Mouse (Mus musculus) liver, postnatal 0 days (tissue): Measurements from ENCODE around the gene Satb1. TPM values are rescaled to one million over a fixed set of nuclear protein-coding genes. Genes with fewer than 3 reads are reported as not detected.

Experiments
- ATAC-seq: fragments of 200-750 bp; cut with Nextera tagmentation; 2 replicates; pipeline ENCODE4 v1.8.0; 2017; ENCODE audit warnings: mild to moderate bottlenecking, moderate library complexity
- DNase-seq: peaks from one replicate; pipeline ENCODE4 v3.0.0-alpha.2; 2016
- H3K27ac ChIP-seq: fragments of 300-500 bp; sonication (generic); 2 replicates; pipeline ENCODE4 v1.5.1; 2014; ENCODE audit warnings: antibody characterized with exemption, moderate library complexity, mild to moderate bottlenecking, low read depth
- H3K27me3 ChIP-seq: fragments of 300-500 bp; sonication (generic); 2 replicates; pipeline ENCODE4 v1.6.1; 2014; ENCODE audit warnings: low read length, control low read depth, mixed read lengths; ENCODE audit not compliant: insufficient read depth
- H3K36me3 ChIP-seq: fragments of 300-500 bp; sonication (generic); replicated peaks from 2 replicates; pipeline ENCODE4 v1.6.1; 2014; ENCODE audit warnings: mild to moderate bottlenecking, control low read depth, low read length, moderate library complexity, mixed read lengths; ENCODE audit not compliant: insufficient read depth
- H3K4me1 ChIP-seq: fragments of 300-500 bp; sonication (generic); 2 replicates; pipeline ENCODE4 v1.6.1; 2014; ENCODE audit warnings: antibody characterized with exemption, mild to moderate bottlenecking, control low read depth; ENCODE audit not compliant: insufficient read depth
- H3K4me2 ChIP-seq: fragments of 300-500 bp; sonication (generic); 2 replicates; pipeline ENCODE4 v1.6.1; 2014; ENCODE audit warnings: low read depth, mild to moderate bottlenecking, low read length, moderate library complexity, mixed read lengths
- H3K4me3 ChIP-seq: fragments of 300-500 bp; sonication (generic); 2 replicates; pipeline ENCODE4 v1.5.1; 2014; ENCODE audit warnings: low read depth, low read length
- H3K9ac ChIP-seq: fragments of 300-500 bp; sonication (generic); replicated peaks from 2 replicates; pipeline ENCODE4 v1.6.1; 2014; ENCODE audit warnings: mild to moderate bottlenecking, moderate library complexity
- H3K9me3 ChIP-seq: fragments of 300-500 bp; sonication (generic); 2 replicates; pipeline ENCODE4 v1.6.1; 2016; ENCODE audit warnings: mild to moderate bottlenecking, control low read depth, low read length, mixed read lengths
- CTCF ChIP-seq: sonication (generic); IDR thresholded peaks from 2 replicates; pipeline ENCODE4 v1.5.1; 2016; ENCODE audit warnings: antibody characterized with exemption, low read depth
- EP300 ChIP-seq: IDR thresholded peaks from 2 replicates; pipeline ENCODE4 v1.6.1; 2016; ENCODE audit warnings: antibody characterized with exemption, low read depth, mild to moderate bottlenecking
- WGBS: fragments of 180-500 bp; shearing (Covaris S2); extraction: QIAGEN DNeasy Blood & Tissue Kit; methylation state at CpG from one replicate; pipeline ENCODE4 v1.1.7; 2014; ENCODE audit not compliant: insufficient replicate concordance; 5-methylcytosine and 5-hydroxymethylcytosine counted together
- polyA plus RNA-seq: library from polyadenylated mRNA; unstranded; fragments of >200 nt; fragmentation: Nextera tagmentation; extraction: Ambion mirVana; gene quantifications from 2 replicates; pipeline ENCODE4 v1.2.1, GENCODE M21; 2015

The Satb1 gene
- polyA plus RNA-seq, 1 experiment from 2014 or later, result 1.5 TPM

DNA sequence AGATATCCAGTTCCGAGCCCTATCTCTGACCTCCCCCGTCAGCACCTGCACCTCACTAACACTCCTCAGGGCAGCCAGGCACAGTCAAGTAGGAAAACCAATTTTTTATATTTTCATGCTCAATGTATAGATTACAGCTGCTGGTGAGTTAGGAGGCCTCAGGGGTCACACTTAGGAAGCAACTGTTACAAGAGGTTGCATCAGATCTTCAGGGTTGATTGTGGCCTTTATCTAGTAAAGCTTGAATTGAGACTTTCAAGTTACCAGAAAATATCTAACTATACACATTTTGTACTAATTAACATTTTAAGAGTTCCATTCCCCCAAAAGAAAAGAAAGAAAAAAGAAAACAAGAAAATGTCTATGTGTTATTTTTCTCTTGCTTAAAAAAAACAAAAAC lies 47.0 kb downstream of the Satb1 start:
- no peak for DNase-seq
- no peak for ATAC-seq
- Histone ChIP-seq H3K36me3 (no peaks in the 10 kb centered on the region), H3K4me1 (no peaks in the 10 kb centered on the region), H3K27ac (no peak overlapping the region), H3K9ac (no peak overlapping the region), H3K4me2 (no peak overlapping the region), H3K27me3 (no peaks in the 10 kb centered on the region), H3K4me3 (no peak overlapping the region), H3K9me3 (no peaks in the 10 kb centered on the region)
- no peak for TF ChIP-seq EP300
- TF ChIP-seq CTCF, result no peak
- WGBS, result 80% methylated on average over 2 of the region's 2 CpGs

DNA sequence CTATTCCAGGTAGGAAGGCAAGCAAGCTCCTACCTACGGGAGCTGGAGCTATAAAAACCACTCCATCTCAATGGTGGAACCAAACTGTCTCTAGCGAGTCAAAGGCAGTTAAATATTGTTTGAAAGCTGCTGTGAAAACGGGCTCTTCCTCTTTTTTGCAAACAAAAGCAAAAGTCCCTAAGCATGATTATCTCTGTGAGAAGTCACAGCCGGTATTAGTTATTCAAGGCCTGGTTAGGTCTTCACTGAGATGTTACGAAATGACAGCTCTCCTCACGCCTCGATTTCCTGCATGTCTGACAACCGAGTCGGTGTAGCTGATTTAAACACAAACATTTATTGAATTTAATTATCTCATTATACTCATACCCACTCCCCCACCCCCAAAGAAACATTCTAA lies 48.2 kb downstream of the Satb1 start:
- Histone ChIP-seq H3K9ac (no peak overlapping the region), H3K9me3 (no peaks in the 10 kb centered on the region), H3K27me3 (no peaks in the 10 kb centered on the region), H3K4me1 (no peaks in the 10 kb centered on the region), H3K36me3 (no peaks in the 10 kb centered on the region), H3K4me3 (no peak overlapping the region), H3K4me2 (no peak overlapping the region), H3K27ac (no peak overlapping the region)
- WGBS, result 40% methylated on average over 9 of the region's 9 CpGs
- ATAC-seq (no peak), DNase-seq (no peak)
- TF ChIP-seq EP300 (no peak), CTCF (no peak)

DNA sequence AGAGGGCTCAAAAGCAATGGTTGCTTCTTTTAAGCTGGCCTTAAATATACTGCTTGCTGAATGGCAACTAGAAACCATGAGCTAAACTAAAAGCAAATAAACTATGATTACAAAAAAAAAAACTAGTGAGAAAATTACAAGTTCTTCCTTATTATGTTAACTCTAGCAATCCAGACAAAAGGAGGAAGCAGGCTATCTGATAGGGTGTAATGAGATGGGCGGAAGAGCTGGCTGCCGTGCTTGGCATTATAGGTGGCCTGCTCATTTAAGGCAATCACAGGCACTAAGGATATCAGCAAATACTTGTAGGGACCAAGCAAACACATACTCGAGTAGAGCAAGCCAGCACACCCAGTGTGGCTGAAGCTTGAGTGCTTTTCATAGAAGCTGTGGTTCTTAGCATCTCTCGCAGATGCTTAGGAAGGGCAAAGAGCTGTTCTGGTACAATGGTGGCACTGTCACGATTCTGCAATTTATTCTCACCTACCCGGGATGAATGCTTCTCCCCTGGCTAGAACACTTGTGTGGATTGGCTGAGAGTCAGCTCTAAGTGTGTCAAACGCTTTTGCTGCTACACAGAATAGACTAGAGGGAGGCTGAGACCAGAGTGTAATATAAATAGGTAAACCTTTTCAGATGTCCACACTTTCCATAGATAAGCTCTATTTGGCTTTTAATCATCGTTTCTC lies 49.4 kb downstream of the Satb1 start:
- H3K4me2 ChIP-seq, result no peak overlapping the region
- H3K27me3 ChIP-seq, result no peaks in the 10 kb centered on the region
- DNase-seq (no peak), ATAC-seq (no peak)
- H3K4me1 ChIP-seq, result no peaks in the 10 kb centered on the region
- no peak overlapping the region for H3K9ac ChIP-seq
- H3K27ac ChIP-seq, result no peak overlapping the region
- no peak for TF ChIP-seq EP300
- TF ChIP-seq CTCF, result no peak
- H3K36me3 ChIP-seq, result no peaks in the 10 kb centered on the region
- 63% methylated on average over 8 of the region's 8 CpGs for WGBS
- H3K9me3 ChIP-seq, result no peaks in the 10 kb centered on the region
- no peak overlapping the region for H3K4me3 ChIP-seq

DNA sequence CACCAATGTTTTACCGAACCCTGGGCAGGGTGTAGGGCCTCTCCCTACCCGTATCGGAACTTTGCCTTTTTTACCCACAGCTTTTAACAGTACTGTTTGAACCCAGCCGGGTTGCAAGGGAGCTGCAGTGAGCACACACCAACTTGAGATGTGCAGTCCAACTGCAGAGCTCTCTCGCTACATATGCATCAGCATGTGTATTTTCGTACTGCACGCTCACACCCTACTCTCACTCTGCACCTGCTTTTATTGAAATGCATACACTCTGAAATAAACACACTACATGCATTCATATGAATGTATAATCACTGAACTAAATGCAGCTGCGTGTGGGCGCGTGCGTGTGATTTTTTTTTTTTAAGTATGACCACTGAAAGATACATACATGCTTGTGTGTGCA lies 53.1 kb downstream of the Satb1 start:
- Histone ChIP-seq H3K9me3 (no peaks in the 10 kb centered on the region), H3K4me1 (no peaks in the 10 kb centered on the region), H3K4me2 (no peak overlapping the region), H3K9ac (no peak overlapping the region), H3K27ac (no peak overlapping the region), H3K36me3 (no peaks in the 10 kb centered on the region), H3K4me3 (no peak overlapping the region), H3K27me3 (no peaks in the 10 kb centered on the region)
- WGBS, result 83% methylated on average over 11 of the region's 11 CpGs
- TF ChIP-seq EP300, result no peak
- no peak for TF ChIP-seq CTCF
- ATAC-seq (no peak), DNase-seq (no peak)

DNA sequence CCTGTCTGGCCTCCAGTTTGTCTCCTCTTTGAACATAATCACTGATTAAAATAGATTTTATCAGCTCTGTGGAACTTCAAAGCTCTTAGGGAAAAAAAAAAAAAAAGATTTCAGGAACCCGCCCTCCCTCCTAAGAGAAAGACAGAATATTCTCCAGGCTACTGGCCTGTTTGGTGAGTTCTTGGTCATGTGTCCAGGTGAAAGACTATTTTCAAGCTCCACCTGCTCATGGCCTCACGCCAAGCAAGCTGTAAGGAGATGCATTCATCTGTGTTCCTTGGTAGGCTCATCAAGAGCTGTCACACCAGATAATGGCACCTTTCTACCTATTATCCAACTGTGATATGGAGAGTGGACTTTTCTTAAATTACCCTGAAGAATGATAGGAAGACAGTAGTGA lies 54.1 kb downstream of the Satb1 start:
- TF ChIP-seq EP300 (no peak), CTCF (no peak)
- H3K9ac ChIP-seq, result no peak overlapping the region
- H3K9me3 ChIP-seq, result no peaks in the 10 kb centered on the region
- H3K36me3 ChIP-seq, result no peaks in the 10 kb centered on the region
- DNase-seq (no peak), ATAC-seq (no peak)
- 72% methylated on average over 2 of the region's 2 CpGs for WGBS
- H3K4me2 ChIP-seq, result no peak overlapping the region
- no peaks in the 10 kb centered on the region for H3K27me3 ChIP-seq
- no peak overlapping the region for H3K27ac ChIP-seq
- H3K4me3 ChIP-seq, result no peak overlapping the region
- H3K4me1 ChIP-seq, result no peaks in the 10 kb centered on the region

DNA sequence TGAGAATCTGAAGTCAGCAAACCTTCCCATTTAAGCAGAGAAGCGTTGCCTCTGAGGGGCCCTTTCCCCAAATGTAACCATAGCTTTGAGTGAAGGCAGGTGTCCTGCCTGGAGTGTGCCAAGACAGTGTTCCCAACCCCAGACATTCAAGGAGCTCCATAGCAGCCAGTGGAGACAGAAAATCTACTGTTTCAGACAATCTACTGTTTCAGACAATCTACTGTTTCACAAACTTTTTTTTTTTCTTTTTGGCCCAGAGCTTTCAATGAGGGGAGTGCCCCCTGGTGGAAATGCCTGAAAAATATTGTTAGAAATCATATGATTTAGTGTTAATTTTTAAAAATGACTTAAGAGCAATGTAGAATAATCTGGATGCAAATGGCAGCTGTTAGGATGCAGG lies 55.3 kb downstream of the Satb1 start:
- TF ChIP-seq CTCF, result peak; percentile 45
- TF ChIP-seq EP300, result no peak
- no peaks in the 10 kb centered on the region for H3K4me1 ChIP-seq
- no peak overlapping the region for H3K4me2 ChIP-seq
- H3K9me3 ChIP-seq, result no peaks in the 10 kb centered on the region
- DNase-seq (no peak), ATAC-seq (no peak)
- H3K9ac ChIP-seq, result no peak overlapping the region
- H3K4me3 ChIP-seq, result no peak overlapping the region
- H3K36me3 ChIP-seq, result no peaks in the 10 kb centered on the region
- 80% methylated on average over 1 of the region's 1 CpGs for WGBS
- H3K27ac ChIP-seq, result no peak overlapping the region
- no peaks in the 10 kb centered on the region for H3K27me3 ChIP-seq
